Mouse (Mus musculus) intestine, postnatal 0 days (tissue): ENCODE measurements around the gene Sept9. TPM values are rescaled to one million over a fixed set of nuclear protein-coding genes. Genes with fewer than 3 reads are reported as not detected.
A peak's percentile ranks its signal among the peaks of the same experiment; 100 is the strongest.

Experiments
- ATAC-seq: fragments of 200-750 bp; cut with Nextera tagmentation; 2 replicates; pipeline ENCODE4 v1.8.0; 2017; ENCODE audit warnings: mild to moderate bottlenecking, moderate TSS enrichment, moderate library complexity
- H3K27ac ChIP-seq: fragments of 300-500 bp; sonication (generic); 2 replicates; pipeline ENCODE4 v1.5.1; 2014; ENCODE audit warnings: mild to moderate bottlenecking, low read depth, low read length, moderate library complexity
- H3K27me3 ChIP-seq: fragments of 300-500 bp; sonication (generic); replicated peaks from 2 replicates; pipeline ENCODE4 v1.6.1; 2014; ENCODE audit warnings: low read length, mixed read lengths; ENCODE audit not compliant: control insufficient read depth, insufficient read depth
- H3K36me3 ChIP-seq: fragments of 300-500 bp; sonication (generic); 2 replicates; pipeline ENCODE4 v1.6.1; 2014; ENCODE audit warnings: mild to moderate bottlenecking, moderate library complexity; ENCODE audit not compliant: control insufficient read depth, insufficient read depth
- H3K4me1 ChIP-seq: fragments of 300-500 bp; sonication (generic); replicated peaks from 2 replicates; pipeline ENCODE4 v1.6.1; 2014; ENCODE audit warnings: antibody characterized with exemption, low read length, mixed read lengths; ENCODE audit not compliant: control insufficient read depth, insufficient read depth
- H3K4me2 ChIP-seq: fragments of 300-500 bp; sonication (generic); replicated peaks from 2 replicates; pipeline ENCODE4 v1.6.1; 2014; ENCODE audit warnings: low read depth, mild to moderate bottlenecking, moderate library complexity
- H3K4me3 ChIP-seq: fragments of 300-500 bp; sonication (generic); 2 replicates; pipeline ENCODE4 v1.5.1; 2014; ENCODE audit warnings: low read depth, low read length
- H3K9ac ChIP-seq: fragments of 300-500 bp; sonication (generic); 2 replicates; pipeline ENCODE4 v1.6.1; 2014; ENCODE audit warnings: mild to moderate bottlenecking, low read depth, low read length
- H3K9me3 ChIP-seq: fragments of 300-500 bp; sonication (generic); 2 replicates; pipeline ENCODE4 v1.6.1; 2016; ENCODE audit warnings: mixed run types; ENCODE audit not compliant: control insufficient read depth
- CTCF ChIP-seq: sonication (generic); IDR thresholded peaks from 2 replicates; pipeline ENCODE4 v1.5.1; 2016; ENCODE audit warnings: low read depth, mild to moderate bottlenecking, control low read depth, antibody characterized with exemption, moderate library complexity
- WGBS: fragments of 180-500 bp; shearing (Covaris S2); extraction: QIAGEN DNeasy Blood & Tissue Kit; methylation state at CpG from one replicate; pipeline ENCODE4 v1.1.7; 2014; 5-methylcytosine and 5-hydroxymethylcytosine counted together
- polyA plus RNA-seq: library from polyadenylated mRNA; unstranded; fragments of >200 nt; fragmentation: Nextera tagmentation; extraction: Ambion mirVana; gene quantifications from 2 replicates; pipeline ENCODE4 v1.2.1, GENCODE M21; 2015

Sept9 gene
- polyA plus RNA-seq, 1 experiment from 2014 or later, result 74.5 TPM

DNA sequence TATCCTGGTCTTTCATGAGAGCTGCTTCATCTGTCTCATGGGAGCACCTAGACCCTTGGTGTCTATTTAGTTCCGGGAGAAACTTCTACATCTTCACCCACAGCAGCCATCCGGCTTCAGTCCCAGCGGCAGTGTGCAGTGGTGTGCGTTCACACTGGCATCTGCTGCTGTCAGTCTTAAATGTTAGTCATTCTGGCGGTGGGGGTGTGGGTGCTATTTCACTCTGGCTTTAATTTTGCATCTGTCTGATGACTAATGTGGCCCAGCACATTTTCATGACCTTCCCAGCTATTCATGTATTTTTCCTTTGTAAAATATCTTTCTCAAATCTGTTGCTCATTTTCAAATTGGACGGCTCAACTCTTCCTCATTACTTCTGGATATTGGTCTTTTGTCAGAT lies 40.2 kb downstream of the Sept9 start:
- H3K4me3 ChIP-seq, result no peak overlapping the region
- H3K4me1 ChIP-seq, result peaks cover 4% of the 10 kb centered on the region; the same call in 1 of the 2 replicates
- no peak overlapping the region for H3K27ac ChIP-seq
- TF ChIP-seq CTCF, result no peak
- H3K4me2 ChIP-seq, result no peak overlapping the region
- no peaks in the 10 kb centered on the region for H3K9me3 ChIP-seq
- WGBS, result 87% methylated on average over 6 of the region's 6 CpGs
- no peak overlapping the region for H3K9ac ChIP-seq
- ATAC-seq, result no peak
- H3K27me3 ChIP-seq, result no peaks in the 10 kb centered on the region
- no peaks in the 10 kb centered on the region for H3K36me3 ChIP-seq

DNA sequence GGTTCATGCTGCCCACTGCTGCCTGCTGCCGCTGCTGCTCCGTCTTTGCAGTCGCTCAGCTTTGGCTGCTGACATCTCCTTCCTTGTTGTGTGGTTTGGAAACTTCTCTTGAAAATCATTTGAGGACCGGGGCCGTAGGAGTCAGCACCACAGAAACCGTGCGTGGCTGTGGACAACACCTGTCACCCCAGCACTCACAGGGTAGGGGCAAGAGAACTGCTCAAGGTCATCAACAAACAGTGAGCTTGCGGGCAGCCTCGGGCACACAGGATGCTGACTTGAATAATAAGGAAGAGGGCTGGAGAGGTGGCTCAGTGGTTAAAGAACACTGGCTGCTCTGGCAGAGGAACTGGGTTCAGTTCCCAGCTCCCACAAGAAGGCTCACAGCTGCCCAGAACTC lies 40.9 kb downstream of the Sept9 start:
- no peak overlapping the region for H3K27ac ChIP-seq
- H3K4me2 ChIP-seq, result no peak overlapping the region
- H3K27me3 ChIP-seq, result no peaks in the 10 kb centered on the region
- no peak for TF ChIP-seq CTCF
- H3K4me1 ChIP-seq, result no peaks in the 10 kb centered on the region
- peaks cover 3% of the 10 kb centered on the region; the same call in 1 of the 2 replicates for H3K36me3 ChIP-seq
- WGBS, result 64% methylated on average over 9 of the region's 9 CpGs
- no peaks in the 10 kb centered on the region for H3K9me3 ChIP-seq
- ATAC-seq, result no peak
- H3K4me3 ChIP-seq, result no peak overlapping the region
- no peak overlapping the region for H3K9ac ChIP-seq

DNA sequence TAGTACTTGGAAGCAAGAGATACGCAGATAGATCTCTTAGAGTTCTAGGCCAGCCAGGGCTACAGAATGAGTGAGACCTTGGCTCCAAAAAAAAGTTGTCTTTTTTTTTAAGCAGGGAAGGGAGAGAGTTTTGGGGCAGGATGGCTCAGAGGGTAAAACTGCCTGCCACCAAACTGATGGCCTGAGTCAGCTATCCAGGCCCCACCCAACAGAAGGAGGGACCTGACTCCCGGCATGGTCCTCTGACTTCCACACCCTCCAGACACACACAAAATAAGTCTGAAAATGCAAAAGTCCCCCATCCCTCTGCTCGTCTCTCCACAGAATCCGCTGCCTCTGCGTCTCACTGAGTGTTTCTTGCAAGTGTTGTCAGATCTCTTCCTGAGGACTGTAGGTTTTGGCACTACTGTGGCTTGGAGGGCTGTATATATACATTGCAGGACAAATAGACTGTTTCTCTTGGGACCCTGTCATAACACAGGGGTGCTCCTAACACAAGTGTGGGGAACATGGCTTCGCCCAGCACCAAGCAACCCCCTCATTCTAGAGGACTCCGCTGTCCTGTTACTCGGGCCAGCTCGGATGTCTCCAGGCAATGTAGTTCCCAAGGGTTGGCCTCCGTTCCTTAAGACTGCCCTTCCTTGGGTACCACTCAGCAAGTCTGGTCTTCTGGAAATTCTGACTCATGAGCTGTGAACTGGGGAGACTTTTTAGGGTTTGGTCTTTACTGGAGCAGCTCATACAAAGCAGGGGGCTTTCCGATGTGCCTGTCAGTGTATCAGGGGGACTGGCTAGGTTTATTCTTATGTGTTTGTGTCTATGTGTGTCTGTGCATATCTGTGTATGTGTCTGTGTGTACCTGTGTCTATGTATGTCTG lies 41.6 kb downstream of the Sept9 start:
- Histone ChIP-seq H3K9ac (no peak overlapping the region), H3K4me3 (no peak overlapping the region), H3K36me3 (peaks cover 4% of the 10 kb centered on the region; the same call in 1 of the 2 replicates), H3K9me3 (no peaks in the 10 kb centered on the region), H3K27me3 (no peaks in the 10 kb centered on the region), H3K4me2 (no peak overlapping the region), H3K4me1 (no peaks in the 10 kb centered on the region), H3K27ac (no peak overlapping the region)
- no peak for TF ChIP-seq CTCF
- no peak for ATAC-seq
- 77% methylated on average over 11 of the region's 11 CpGs for WGBS

DNA sequence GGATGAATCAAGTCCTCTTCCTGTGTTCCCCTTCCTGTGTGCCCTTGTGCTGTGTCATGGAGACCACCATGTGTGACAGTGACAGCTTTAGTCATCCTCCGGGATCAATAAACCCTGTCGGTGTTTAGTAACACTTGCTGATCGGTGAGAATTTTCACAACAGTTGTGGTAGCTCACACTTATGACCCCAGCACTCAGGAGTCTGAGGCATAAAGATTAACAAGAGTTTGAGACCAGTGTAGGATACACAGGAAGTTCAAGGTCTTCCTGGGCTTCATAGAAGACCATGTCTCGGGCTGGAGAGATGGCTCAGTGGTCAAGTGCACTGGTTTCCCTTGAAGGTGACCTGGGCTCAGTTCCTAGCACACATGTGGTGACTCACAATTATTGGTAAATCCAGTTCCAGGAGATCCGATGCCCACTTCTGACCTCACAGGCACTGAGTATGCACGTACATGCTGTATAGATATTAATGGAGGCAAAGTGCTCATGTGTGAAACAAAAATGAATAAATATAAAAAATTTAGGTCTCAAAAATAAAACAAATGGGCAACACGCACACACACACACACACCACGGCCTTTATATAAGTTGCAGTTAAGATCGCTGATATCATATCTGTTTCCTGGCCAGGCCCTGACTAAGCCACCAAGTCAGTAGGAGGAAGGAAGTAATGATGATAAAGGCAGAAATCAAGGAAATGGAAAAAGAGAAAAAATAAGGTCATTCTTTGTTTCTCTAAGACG lies 43.1 kb downstream of the Sept9 start:
- Histone ChIP-seq H3K27me3 (no peaks in the 10 kb centered on the region), H3K4me1 (no peaks in the 10 kb centered on the region), H3K36me3 (peaks cover 4% of the 10 kb centered on the region; the same call in 1 of the 2 replicates), H3K27ac (peak overlapping the region; percentile 23; the same call in 1 of the 2 replicates), H3K4me2 (no peak overlapping the region), H3K4me3 (no peak overlapping the region), H3K9ac (no peak overlapping the region), H3K9me3 (no peaks in the 10 kb centered on the region)
- WGBS, result 57% methylated on average over 10 of the region's 10 CpGs
- TF ChIP-seq CTCF, result no peak
- peak; percentile 39 for ATAC-seq

DNA sequence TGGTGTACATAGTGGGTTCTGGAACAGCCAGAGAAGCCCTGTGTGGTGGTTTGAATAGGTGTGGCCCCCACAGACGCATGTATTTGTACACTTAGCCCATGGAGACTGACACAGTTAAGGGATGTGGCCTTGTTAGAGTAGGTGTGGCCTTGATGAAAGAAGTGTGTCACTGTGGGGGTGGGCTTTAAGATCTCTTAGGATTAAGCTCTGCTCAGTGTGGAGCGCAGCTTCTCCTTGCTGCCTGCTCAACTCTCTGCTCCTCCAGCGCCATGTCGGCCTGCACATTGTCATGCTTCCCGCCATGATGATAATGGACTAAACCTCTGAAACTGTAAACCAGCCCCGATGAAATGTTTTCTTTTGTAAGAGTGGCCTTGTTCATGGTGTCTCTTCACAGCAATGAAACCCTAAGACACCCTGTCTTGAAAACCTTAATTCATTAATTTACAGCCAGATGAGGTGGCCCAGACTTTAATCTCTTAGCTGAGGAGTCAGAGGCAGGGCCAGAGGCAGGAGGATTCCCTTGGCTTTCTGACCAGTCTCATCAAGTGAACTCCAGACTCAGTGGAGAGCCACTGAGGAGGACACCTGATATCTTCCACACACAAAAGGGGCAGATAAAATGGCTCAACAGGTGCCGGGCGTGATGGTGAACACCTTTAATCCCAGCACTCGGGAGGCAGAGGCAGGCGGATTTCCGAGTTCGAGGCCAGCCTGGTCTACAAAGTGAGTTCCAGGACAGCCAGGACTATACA lies 44.3 kb downstream of the Sept9 start:
- Histone ChIP-seq H3K36me3 (peaks cover 4% of the 10 kb centered on the region; the same call in 1 of the 2 replicates), H3K9me3 (no peaks in the 10 kb centered on the region), H3K4me2 (no peak overlapping the region), H3K27ac (no peak overlapping the region), H3K4me3 (no peak overlapping the region), H3K9ac (no peak overlapping the region), H3K4me1 (no peaks in the 10 kb centered on the region), H3K27me3 (no peaks in the 10 kb centered on the region)
- ATAC-seq, result no peak
- TF ChIP-seq CTCF, result no peak
- 87% methylated on average over 12 of the region's 12 CpGs for WGBS
